Mouse (Mus musculus) forebrain, postnatal 0 days (tissue): ENCODE measurements at regions not wholly inside any gene's neighbourhood (a gene's known extent, or its start where the extent isn't known, plus 50 kb on each side); places are given as distances from the start of the nearest gene placed in this dataset.
A peak's percentile ranks its signal among the peaks of the same experiment; 100 is the strongest.

Experiments used
- ATAC-seq: fragments of 200-750 bp; cut with Nextera tagmentation; 2 replicates; pipeline ENCODE4 v1.8.0; 2017; ENCODE audit warnings: mild to moderate bottlenecking, moderate library complexity
- DNase-seq: peaks from one replicate; pipeline ENCODE4 v3.0.0-alpha.2; 2015
- H3K27ac ChIP-seq: fragments of 300-500 bp; sonication (generic); 2 replicates; pipeline ENCODE4 v1.5.1; 2014; ENCODE audit warnings: low read depth, mild to moderate bottlenecking, antibody characterized with exemption, low read length, moderate library complexity, mixed read lengths
- H3K27me3 ChIP-seq: fragments of 300-500 bp; sonication (generic); 2 replicates; pipeline ENCODE4 v1.6.1; 2014; ENCODE audit warnings: mild to moderate bottlenecking, low read length, mixed read lengths; ENCODE audit not compliant: insufficient read depth
- H3K36me3 ChIP-seq: fragments of 300-500 bp; sonication (generic); 2 replicates; pipeline ENCODE4 v1.6.1; 2014; ENCODE audit warnings: mild to moderate bottlenecking, moderate library complexity; ENCODE audit not compliant: insufficient read depth
- H3K4me1 ChIP-seq: fragments of 300-500 bp; sonication (generic); 2 replicates; pipeline ENCODE4 v1.6.1; 2014; ENCODE audit warnings: antibody characterized with exemption; ENCODE audit not compliant: insufficient read depth
- H3K4me2 ChIP-seq: fragments of 300-500 bp; sonication (generic); 2 replicates; pipeline ENCODE4 v1.6.1; 2014; ENCODE audit warnings: low read depth, mild to moderate bottlenecking, moderate library complexity
- H3K4me3 ChIP-seq: fragments of 300-500 bp; sonication (generic); 2 replicates; pipeline ENCODE4 v1.5.1; 2014; ENCODE audit warnings: low read depth, low read length, mixed read lengths
- H3K9ac ChIP-seq: fragments of 300-500 bp; sonication (generic); 2 replicates; pipeline ENCODE4 v1.6.1; 2014; ENCODE audit warnings: mild to moderate bottlenecking
- H3K9me3 ChIP-seq: fragments of 300-500 bp; sonication (generic); 2 replicates; pipeline ENCODE4 v1.6.1; 2016; ENCODE audit warnings: low read length
- CTCF ChIP-seq: sonication (generic); IDR thresholded peaks from 2 replicates; pipeline ENCODE4 v1.5.1; 2016; ENCODE audit warnings: antibody characterized with exemption, control low read depth, low read depth
- WGBS: fragments of 180-500 bp; shearing (Covaris S2); extraction: QIAGEN DNeasy Blood & Tissue Kit; methylation state at CpG from one replicate; pipeline ENCODE4 v1.1.7; 2014; 5-methylcytosine and 5-hydroxymethylcytosine counted together

GRCm38 (mm10) chr3:10917056-10917455, 581.6 kb upstream of the Gm38303 start:
- H3K4me2 ChIP-seq: no peak overlapping the region
- TF ChIP-seq CTCF: no peak
- ATAC-seq (no peak), DNase-seq (no peak)
- H3K27ac ChIP-seq: no peak overlapping the region
- no peaks in the 10 kb centered on the region for H3K4me1 ChIP-seq
- H3K9ac ChIP-seq: no peak overlapping the region
- H3K4me3 ChIP-seq: no peak overlapping the region
- H3K9me3 ChIP-seq: no peaks in the 10 kb centered on the region
- WGBS: 56% methylated on average over 3 of the region's 3 CpGs
- H3K36me3 ChIP-seq: no peaks in the 10 kb centered on the region
- H3K27me3 ChIP-seq: no peaks in the 10 kb centered on the region

DNA sequence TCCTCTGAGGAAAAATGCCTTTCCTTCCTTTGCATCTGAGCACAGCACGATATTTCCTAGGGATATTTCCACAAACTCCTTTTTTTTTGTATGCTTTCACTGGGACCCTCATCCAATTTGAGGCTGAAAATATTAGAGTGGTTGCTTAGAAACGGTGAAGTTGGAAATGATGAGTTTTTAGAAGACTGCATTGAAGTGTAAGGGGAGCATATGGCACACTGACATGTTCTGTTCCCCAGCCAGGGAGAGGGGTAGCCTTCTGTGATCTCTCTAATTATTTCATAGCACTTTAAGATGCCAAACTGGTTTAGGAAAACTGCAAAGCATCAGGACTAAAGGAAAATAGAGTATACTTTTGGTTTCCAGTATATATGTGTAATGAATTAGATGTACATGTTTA, 556.5 kb upstream of the Gm38303 start:
- H3K4me1 ChIP-seq: 0 out of 2 replicates have a peak, but pooled peaks cover 3% of the 10 kb centered on the region
- H3K36me3 ChIP-seq: no peaks in the 10 kb centered on the region
- H3K27ac ChIP-seq: peak overlapping the region; percentile 62; the same call in 1 of the 2 replicates
- ATAC-seq: peak; percentile 98
- no peak overlapping the region for H3K4me2 ChIP-seq
- TF ChIP-seq CTCF: no peak
- H3K9me3 ChIP-seq: no peaks in the 10 kb centered on the region
- no peaks in the 10 kb centered on the region for H3K27me3 ChIP-seq
- no peak overlapping the region for H3K4me3 ChIP-seq
- WGBS: 34% methylated on average over 2 of the region's 2 CpGs
- DNase-seq: peak; percentile 85
- no peak overlapping the region for H3K9ac ChIP-seq
